Mouse (Mus musculus): ENCODE data around the gene Tbc1d8. TPM values are rescaled to one million over a fixed set of nuclear protein-coding genes. Genes with fewer than 3 reads are reported as not detected.

The Tbc1d8 gene
- polyA plus RNA-seq, 1 experiment from 2014 or later: 10.3 TPM

- no peak overlapping the region for H3K4me3 ChIP-seq (ENCODE audit: low read depth, low read length)
- no peaks in the 10 kb centered on the region for H3K9me3 ChIP-seq (ENCODE audit: control insufficient read depth, low read length)
- no peaks in the 10 kb centered on the region for H3K4me1 ChIP-seq (ENCODE audit: control insufficient read depth, insufficient read depth, low read length)
- H3K9ac ChIP-seq (replicated peaks; ENCODE audit: low read depth, low read length): no peak overlapping the region
- H3K36me3 ChIP-seq (ENCODE audit: control insufficient read depth, insufficient read depth, low read length): no peaks in the 10 kb centered on the region
- WGBS: 87% methylated on average over 1 of the region's 1 CpGs
- no peaks in the 10 kb centered on the region for H3K27me3 ChIP-seq (ENCODE audit: control insufficient read depth, insufficient read depth, low read length)
- H3K27ac ChIP-seq (ENCODE audit: low read depth, low read length): no peak overlapping the region
- ATAC-seq (ENCODE audit: low read depth): no peak
- no peak overlapping the region for H3K4me2 ChIP-seq (ENCODE audit: low read depth, low read length)
Observed at GRCm38 (mm10) chr1:39512183-39512582, 33.6 kb upstream of the Tbc1d8 start.

GRCm38 (mm10) chr1:39511775-39512174 is 33.2 kb upstream of the Tbc1d8 start:
- no peaks in the 10 kb centered on the region for H3K36me3 ChIP-seq (ENCODE audit: control insufficient read depth, insufficient read depth, low read length)
- no peak overlapping the region for H3K9ac ChIP-seq (replicated peaks; ENCODE audit: low read depth, low read length)
- no peaks in the 10 kb centered on the region for H3K27me3 ChIP-seq (ENCODE audit: control insufficient read depth, insufficient read depth, low read length)
- 82% methylated on average over 8 of the region's 8 CpGs for WGBS
- no peak for ATAC-seq (ENCODE audit: low read depth)
- H3K4me3 ChIP-seq (ENCODE audit: low read depth, low read length): no peak overlapping the region
- H3K4me2 ChIP-seq (ENCODE audit: low read depth, low read length): no peak overlapping the region
- no peaks in the 10 kb centered on the region for H3K4me1 ChIP-seq (ENCODE audit: control insufficient read depth, insufficient read depth, low read length)
- no peaks in the 10 kb centered on the region for H3K9me3 ChIP-seq (ENCODE audit: control insufficient read depth, low read length)
- H3K27ac ChIP-seq (ENCODE audit: low read depth, low read length): no peak overlapping the region

GRCm38 (mm10) chr1:39505600-39505999 is 27.0 kb upstream of the Tbc1d8 start:
- ATAC-seq (ENCODE audit: low read depth): no peak
- Histone ChIP-seq H3K9me3 (ENCODE audit: control insufficient read depth, low read length) (no peaks in the 10 kb centered on the region), H3K27ac (ENCODE audit: low read depth, low read length) (no peak overlapping the region), H3K4me3 (ENCODE audit: low read depth, low read length) (no peak overlapping the region), H3K9ac (replicated peaks; ENCODE audit: low read depth, low read length) (no peak overlapping the region), H3K27me3 (ENCODE audit: control insufficient read depth, insufficient read depth, low read length) (no peaks in the 10 kb centered on the region), H3K4me1 (ENCODE audit: control insufficient read depth, insufficient read depth, low read length) (no peaks in the 10 kb centered on the region), H3K4me2 (ENCODE audit: low read depth, low read length) (no peak overlapping the region), H3K36me3 (ENCODE audit: control insufficient read depth, insufficient read depth, low read length) (no peaks in the 10 kb centered on the region)
- 81% methylated on average over 9 of the region's 9 CpGs for WGBS

- Histone ChIP-seq H3K4me3 (ENCODE audit: low read depth, low read length) (no peak overlapping the region), H3K36me3 (ENCODE audit: control insufficient read depth, insufficient read depth, low read length) (no peaks in the 10 kb centered on the region), H3K9me3 (ENCODE audit: control insufficient read depth, low read length) (no peaks in the 10 kb centered on the region), H3K4me2 (ENCODE audit: low read depth, low read length) (no peak overlapping the region), H3K27me3 (ENCODE audit: control insufficient read depth, insufficient read depth, low read length) (no peaks in the 10 kb centered on the region), H3K27ac (ENCODE audit: low read depth, low read length) (no peak overlapping the region), H3K4me1 (ENCODE audit: control insufficient read depth, insufficient read depth, low read length) (no peaks in the 10 kb centered on the region), H3K9ac (replicated peaks; ENCODE audit: low read depth, low read length) (no peak overlapping the region)
- WGBS: 8% methylated on average over 1 of the region's 1 CpGs
- no peak for ATAC-seq (ENCODE audit: low read depth)
Observed at GRCm38 (mm10) chr1:39504261-39504660, 25.7 kb upstream of the Tbc1d8 start.

GRCm38 (mm10) chr1:39502817-39503633 is 24.5 kb upstream of the Tbc1d8 start:
- Histone ChIP-seq H3K9me3 (ENCODE audit: control insufficient read depth, low read length) (no peaks in the 10 kb centered on the region), H3K4me3 (ENCODE audit: low read depth, low read length) (no peak overlapping the region), H3K36me3 (ENCODE audit: control insufficient read depth, insufficient read depth, low read length) (no peaks in the 10 kb centered on the region), H3K9ac (replicated peaks; ENCODE audit: low read depth, low read length) (no peak overlapping the region), H3K27ac (ENCODE audit: low read depth, low read length) (no peak overlapping the region), H3K27me3 (ENCODE audit: control insufficient read depth, insufficient read depth, low read length) (no peaks in the 10 kb centered on the region), H3K4me1 (ENCODE audit: control insufficient read depth, insufficient read depth, low read length) (no peaks in the 10 kb centered on the region), H3K4me2 (ENCODE audit: low read depth, low read length) (no peak overlapping the region)
- no peak for ATAC-seq (ENCODE audit: low read depth)
- 82% methylated on average over 17 of the region's 17 CpGs for WGBS

GRCm38 (mm10) chr1:39499485-39499941 is 21.0 kb upstream of the Tbc1d8 start:
- no peak overlapping the region for H3K4me3 ChIP-seq (ENCODE audit: low read depth, low read length)
- H3K27ac ChIP-seq (ENCODE audit: low read depth, low read length): no peak overlapping the region
- 89% methylated on average over 2 of the region's 2 CpGs for WGBS
- H3K9ac ChIP-seq (replicated peaks; ENCODE audit: low read depth, low read length): no peak overlapping the region
- H3K27me3 ChIP-seq (ENCODE audit: control insufficient read depth, insufficient read depth, low read length): no peaks in the 10 kb centered on the region
- no peaks in the 10 kb centered on the region for H3K4me1 ChIP-seq (ENCODE audit: control insufficient read depth, insufficient read depth, low read length)
- peak; percentile 46; the same call in 1 of the 2 replicates for ATAC-seq (ENCODE audit: low read depth)
- H3K4me2 ChIP-seq (ENCODE audit: low read depth, low read length): no peak overlapping the region
- no peaks in the 10 kb centered on the region for H3K36me3 ChIP-seq (ENCODE audit: control insufficient read depth, insufficient read depth, low read length)
- no peaks in the 10 kb centered on the region for H3K9me3 ChIP-seq (ENCODE audit: control insufficient read depth, low read length)

GRCm38 (mm10) chr1:39497748-39498147 is 19.2 kb upstream of the Tbc1d8 start:
- Histone ChIP-seq H3K4me2 (ENCODE audit: low read depth, low read length) (no peak overlapping the region), H3K9me3 (ENCODE audit: control insufficient read depth, low read length) (no peaks in the 10 kb centered on the region), H3K27ac (ENCODE audit: low read depth, low read length) (no peak overlapping the region), H3K27me3 (ENCODE audit: control insufficient read depth, insufficient read depth, low read length) (no peaks in the 10 kb centered on the region), H3K4me3 (ENCODE audit: low read depth, low read length) (no peak overlapping the region), H3K9ac (replicated peaks; ENCODE audit: low read depth, low read length) (no peak overlapping the region), H3K36me3 (ENCODE audit: control insufficient read depth, insufficient read depth, low read length) (no peaks in the 10 kb centered on the region), H3K4me1 (ENCODE audit: control insufficient read depth, insufficient read depth, low read length) (no peaks in the 10 kb centered on the region)
- ATAC-seq (ENCODE audit: low read depth): no peak
- 86% methylated on average over 11 of the region's 11 CpGs for WGBS

- H3K27me3 ChIP-seq (ENCODE audit: control insufficient read depth, insufficient read depth, low read length): no peaks in the 10 kb centered on the region
- H3K4me1 ChIP-seq (ENCODE audit: control insufficient read depth, insufficient read depth, low read length): no peaks in the 10 kb centered on the region
- H3K9me3 ChIP-seq (ENCODE audit: control insufficient read depth, low read length): no peaks in the 10 kb centered on the region
- H3K36me3 ChIP-seq (ENCODE audit: control insufficient read depth, insufficient read depth, low read length): no peaks in the 10 kb centered on the region
- no peak overlapping the region for H3K9ac ChIP-seq (replicated peaks; ENCODE audit: low read depth, low read length)
- no peak overlapping the region for H3K4me3 ChIP-seq (ENCODE audit: low read depth, low read length)
- no peak overlapping the region for H3K27ac ChIP-seq (ENCODE audit: low read depth, low read length)
- no peak overlapping the region for H3K4me2 ChIP-seq (ENCODE audit: low read depth, low read length)
- 96% methylated on average over 4 of the region's 4 CpGs for WGBS
- ATAC-seq (ENCODE audit: low read depth): no peak
Observed at GRCm38 (mm10) chr1:39496995-39497394, 18.4 kb upstream of the Tbc1d8 start.

GRCm38 (mm10) chr1:39493664-39494063 is 15.1 kb upstream of the Tbc1d8 start:
- Histone ChIP-seq H3K4me1 (ENCODE audit: control insufficient read depth, insufficient read depth, low read length) (no peaks in the 10 kb centered on the region), H3K9me3 (ENCODE audit: control insufficient read depth, low read length) (no peaks in the 10 kb centered on the region), H3K27ac (ENCODE audit: low read depth, low read length) (no peak overlapping the region), H3K36me3 (ENCODE audit: control insufficient read depth, insufficient read depth, low read length) (no peaks in the 10 kb centered on the region), H3K27me3 (ENCODE audit: control insufficient read depth, insufficient read depth, low read length) (no peaks in the 10 kb centered on the region), H3K4me3 (ENCODE audit: low read depth, low read length) (no peak overlapping the region), H3K9ac (replicated peaks; ENCODE audit: low read depth, low read length) (no peak overlapping the region), H3K4me2 (ENCODE audit: low read depth, low read length) (no peak overlapping the region)
- no peak for ATAC-seq (ENCODE audit: low read depth)
- 89% methylated on average over 3 of the region's 3 CpGs for WGBS
